Mouse (Mus musculus) kidney, postnatal 36 days (tissue): Measurements from ENCODE around the gene Ppard.
"Not testable (repeated sequence)": the region's sequence is repeated elsewhere in the genome, so short reads cannot be mapped to it uniquely, and the experiment has no call there.

Experiments used
- DNase-seq, 2 experiments: peaks; one replicate each; pipeline ENCODE4 v3.0.0; 2021 to 2022; ENCODE audit warnings: mixed read lengths in 2 of 2

Ppard gene

DNA sequence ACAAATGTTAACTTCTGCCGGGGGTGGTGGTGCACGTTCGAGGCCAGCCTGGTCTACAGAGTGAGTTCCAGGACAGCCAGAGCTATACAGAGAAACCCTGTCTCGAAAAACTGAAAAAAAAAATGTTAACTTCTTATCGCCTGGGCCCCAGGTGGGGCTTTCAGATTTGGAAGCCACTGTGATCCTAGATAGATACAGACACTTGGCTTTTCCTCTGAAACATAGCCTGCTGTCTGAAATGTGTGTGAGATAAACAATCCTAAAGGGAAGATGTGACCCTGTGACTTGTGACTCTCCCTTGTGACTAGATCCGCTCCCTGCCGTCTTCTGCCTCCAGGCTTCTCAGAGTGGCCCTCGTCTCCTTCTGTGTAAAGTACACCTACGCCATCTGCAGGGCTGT, 85.2 kb downstream of the Ppard start:
- no peak for DNase-seq

DNA sequence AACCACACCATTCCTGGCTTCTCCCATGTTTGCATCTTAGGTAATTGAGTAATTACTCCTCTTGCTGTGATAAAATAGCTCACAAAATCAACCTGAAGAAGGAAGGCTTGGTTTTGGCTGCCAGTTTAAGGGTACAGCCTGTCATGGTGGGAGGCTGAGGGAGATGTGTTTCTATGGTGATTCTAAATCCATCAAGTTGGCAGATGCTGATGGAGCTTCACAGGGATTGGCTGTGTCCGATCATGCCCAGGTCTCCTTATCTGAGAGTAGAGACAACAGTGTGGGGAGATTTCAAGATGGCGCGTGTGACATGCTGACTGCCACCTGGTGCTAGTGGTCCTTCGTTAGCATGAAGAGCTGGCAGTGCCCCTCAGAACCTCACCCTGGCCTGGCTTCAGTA, 89.2 kb downstream of the Ppard start:
- DNase-seq, result no peak

DNA sequence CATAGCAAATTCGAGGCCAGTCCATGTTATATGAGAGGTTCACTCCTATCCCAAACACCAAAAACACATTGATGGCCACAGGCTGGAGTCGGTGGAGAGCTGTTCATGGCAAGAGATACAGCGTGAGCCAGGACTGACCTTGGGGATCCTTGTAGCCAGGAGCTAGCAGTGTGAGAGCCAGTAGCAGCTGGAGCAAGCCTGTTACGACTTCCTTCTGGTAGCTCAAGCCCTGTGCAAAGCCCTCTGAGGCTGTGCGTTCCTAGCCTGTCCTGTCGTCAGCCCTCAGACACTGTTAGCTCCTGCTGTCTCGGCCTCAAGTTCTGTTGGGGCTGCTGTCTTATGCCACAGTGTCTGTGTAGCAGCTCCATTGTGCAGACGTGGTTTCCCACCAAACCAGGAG, 91.3 kb downstream of the Ppard start:
- no peak for DNase-seq

DNA sequence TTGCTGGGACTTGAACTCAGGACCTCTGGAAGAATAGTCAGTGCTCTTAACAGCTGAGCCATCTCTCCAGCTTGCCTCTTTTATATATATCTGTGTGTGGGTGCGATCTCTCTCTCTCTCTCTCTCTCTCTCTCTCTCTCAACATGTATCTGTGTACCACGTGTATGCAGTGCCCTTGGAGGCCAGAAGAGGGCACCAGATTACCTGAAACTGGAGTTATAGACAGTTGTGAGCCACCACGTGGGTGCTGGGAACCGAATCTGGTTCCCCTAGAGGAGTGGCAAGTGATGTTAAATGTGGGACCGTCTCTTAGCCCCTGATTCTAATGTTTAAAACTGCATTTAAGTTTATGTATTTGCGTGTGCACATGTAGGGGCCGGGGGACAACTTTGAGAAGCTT, 91.9 kb downstream of the Ppard start:
- not testable (repeated sequence) for DNase-seq

DNA sequence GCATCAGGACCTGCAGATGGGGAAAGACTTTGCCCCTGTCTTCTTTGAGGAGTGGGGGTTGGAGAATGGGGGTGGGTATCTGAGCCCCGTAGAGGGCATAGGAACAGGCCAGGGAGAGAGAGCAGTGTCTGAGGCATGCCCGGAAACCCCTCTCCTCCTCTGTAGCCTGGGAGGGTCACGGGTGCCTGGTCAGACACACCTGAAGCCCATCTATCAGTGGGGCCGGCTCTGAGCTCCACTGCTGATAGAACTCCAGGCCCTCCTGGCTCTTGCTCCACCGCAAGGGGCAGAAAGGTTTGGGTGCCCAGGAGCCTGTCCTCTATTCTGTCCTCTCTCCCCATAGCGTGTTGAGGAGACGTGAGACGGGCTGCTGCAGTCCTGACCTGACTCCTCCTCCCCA, 93.3 kb downstream of the Ppard start:
- DNase-seq, result no peak

DNA sequence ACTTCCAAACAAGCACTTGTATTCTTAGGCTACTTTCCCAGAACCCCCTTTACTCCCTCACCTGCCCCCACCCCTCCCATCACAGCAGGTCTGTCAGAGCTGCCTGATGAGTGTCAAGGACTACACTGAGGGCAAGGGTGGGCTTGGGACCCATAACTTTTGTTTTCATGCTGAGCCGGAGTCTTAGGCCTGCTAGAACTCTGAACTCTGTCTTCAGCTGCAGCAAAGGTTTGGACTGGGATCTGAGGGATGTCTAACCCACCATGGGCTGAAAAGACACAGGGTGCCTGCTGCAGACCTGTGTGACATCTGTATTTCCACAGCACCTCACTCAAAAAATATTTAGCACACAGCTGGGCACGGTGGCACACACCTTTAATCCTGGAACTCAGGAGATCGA, 94.5 kb downstream of the Ppard start:
- no peak for DNase-seq

DNA sequence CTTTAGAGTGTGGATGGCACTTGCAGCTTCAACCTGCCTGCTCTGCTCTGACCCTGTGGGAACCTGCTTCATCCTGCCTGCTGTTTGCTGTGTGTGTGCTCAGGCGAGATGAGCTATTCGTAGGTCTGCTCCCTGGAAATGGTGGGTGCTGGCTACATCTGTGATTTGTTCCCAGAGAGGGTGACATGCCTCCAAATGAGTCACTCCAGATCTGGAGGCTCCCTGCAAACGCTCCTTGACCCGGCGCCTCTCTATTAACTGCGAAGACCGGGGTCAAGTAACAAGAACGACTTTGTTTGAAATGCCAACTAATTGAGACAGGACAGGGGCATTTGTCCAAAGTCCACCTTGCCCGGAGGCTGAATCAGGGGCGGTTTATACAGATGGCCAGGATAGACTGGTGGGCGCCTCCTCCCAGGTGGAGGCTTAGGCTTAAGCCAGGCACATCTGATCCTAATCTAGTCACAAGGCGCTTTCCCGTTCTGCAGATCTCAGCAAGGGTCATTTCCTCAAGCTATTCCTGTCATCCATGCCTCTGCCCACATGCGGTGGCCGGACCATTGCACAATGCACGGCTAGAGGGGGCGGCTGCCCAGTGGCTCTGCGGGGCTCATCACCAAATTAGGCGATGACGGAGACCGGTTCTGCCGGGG, 95.3 kb downstream of the Ppard start:
- DNase-seq, result peak; percentile 68 to 71

DNA sequence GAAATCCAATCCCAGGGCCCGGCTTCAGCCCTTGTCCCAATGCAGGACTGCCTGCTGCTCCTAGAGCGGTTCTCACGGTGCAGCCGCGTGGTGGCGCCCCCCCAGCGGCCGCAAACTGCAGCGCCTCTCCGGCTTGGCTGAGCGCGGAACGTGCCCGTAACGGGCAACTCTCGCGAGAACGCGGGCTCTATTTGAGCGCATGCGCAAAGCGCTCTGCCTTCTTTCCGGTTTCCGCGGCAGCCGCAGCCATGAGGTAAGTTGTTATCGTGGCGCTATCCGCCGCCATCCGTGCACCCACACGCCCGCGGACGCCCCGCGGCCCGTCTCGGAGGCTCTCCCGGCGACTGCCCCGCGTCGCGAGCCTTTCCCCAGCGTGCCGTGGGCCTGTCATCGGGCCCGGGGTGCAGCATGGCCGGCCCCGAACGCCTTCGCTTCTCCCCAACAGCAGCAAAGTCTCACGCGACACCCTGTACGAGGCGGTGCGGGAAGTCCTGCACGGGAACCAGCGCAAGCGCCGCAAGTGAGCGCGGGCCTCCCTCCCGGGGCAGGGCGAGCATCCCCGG, 95.9 kb downstream of the Ppard start, which contains the start of gene Rpl10a:
Gene Rpl10a (plus strand): TSS at position 106 of the 563 bp plus-strand sequence.
- peak; percentile 96 to 99 for DNase-seq

DNA sequence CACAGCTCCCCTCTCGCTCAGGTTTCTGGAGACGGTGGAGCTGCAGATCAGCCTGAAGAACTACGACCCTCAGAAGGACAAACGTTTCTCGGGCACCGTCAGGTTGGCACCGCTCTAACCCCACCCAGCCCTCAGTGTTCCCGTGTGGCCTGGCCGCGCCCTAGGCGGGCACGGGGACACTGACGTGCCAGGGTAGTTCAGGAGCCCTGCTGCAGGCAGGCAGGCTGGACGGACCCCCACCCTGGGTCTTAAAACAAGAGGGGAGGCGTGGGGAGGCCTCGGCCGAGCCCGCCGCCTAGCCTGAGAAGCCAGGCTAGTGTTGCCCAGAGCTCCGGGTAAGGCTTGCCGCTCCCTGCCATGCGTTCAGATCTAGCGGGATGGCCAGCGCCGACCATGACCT, 96.4 kb downstream of the Ppard start:
- DNase-seq, result peak in 1 of 2 experiments; percentile 39

DNA sequence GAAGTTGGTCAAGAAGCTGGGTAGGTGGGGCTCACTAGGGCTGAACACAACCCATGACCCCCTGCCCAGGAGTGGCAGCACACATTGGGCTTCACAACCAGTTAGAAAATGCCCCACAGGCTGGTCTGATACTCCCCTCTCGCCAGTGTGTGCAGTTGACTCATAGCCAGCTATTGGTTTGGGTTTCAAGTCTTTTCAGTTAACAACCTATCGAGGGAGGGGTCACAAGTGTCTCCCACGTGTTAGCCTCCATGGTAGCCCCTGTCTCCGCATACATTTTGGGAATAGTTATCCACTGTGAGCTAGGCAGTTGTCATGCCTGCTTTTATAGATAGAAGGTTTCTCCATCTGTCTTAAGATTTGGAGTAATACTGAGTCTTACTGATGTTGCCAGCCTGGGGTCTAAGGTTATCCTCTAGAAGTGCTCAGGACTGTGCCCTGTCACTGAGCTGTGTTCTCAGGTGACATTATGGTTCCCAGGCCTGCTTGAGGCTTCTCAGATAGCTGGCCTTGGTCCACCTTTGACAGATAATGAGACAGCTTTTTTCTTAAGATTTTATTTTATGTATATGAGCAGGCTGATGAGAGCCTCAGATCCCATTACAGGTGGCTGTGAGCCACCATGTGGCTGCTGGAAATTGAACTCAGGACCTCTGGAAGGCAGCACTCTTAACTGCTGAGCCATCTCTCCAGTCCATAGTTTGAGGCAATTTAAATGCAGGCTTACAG, 97.2 kb downstream of the Ppard start:
- no peak for DNase-seq

DNA sequence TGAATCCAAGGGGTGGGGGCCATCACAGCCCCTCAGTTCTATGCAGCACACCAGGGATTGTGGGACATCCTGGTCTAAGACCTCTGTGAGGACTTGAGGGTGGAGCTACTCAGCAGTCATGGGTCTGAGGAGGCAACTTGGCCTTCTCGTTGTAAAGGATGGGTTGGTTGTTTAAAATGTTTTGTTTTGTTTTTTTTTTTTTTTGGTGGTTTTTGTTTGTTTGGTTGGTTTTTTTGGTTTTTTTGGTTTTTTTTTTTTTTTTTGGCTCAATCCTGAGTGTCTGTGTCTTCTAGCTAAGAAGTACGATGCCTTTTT, 97.7 kb downstream of the Ppard start:
- DNase-seq, result no peak

DNA sequence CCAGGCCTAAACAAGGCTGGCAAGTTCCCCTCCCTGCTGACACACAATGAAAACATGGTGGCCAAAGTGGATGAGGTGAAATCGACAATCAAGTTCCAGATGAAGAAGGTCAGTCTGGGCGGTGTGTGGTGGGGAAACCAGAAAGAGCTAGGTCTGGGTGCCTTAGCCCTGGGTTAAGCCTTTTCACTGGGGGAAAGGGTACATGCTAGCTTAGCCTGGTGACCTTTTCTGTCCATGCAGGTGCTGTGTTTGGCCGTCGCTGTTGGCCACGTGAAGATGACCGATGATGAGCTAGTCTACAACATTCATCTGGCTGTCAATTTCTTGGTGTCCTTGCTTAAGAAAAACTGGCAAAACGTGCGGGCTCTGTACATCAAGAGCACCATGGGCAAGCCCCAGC, 98.1 kb downstream of the Ppard start:
- DNase-seq, result not testable (repeated sequence)

DNA sequence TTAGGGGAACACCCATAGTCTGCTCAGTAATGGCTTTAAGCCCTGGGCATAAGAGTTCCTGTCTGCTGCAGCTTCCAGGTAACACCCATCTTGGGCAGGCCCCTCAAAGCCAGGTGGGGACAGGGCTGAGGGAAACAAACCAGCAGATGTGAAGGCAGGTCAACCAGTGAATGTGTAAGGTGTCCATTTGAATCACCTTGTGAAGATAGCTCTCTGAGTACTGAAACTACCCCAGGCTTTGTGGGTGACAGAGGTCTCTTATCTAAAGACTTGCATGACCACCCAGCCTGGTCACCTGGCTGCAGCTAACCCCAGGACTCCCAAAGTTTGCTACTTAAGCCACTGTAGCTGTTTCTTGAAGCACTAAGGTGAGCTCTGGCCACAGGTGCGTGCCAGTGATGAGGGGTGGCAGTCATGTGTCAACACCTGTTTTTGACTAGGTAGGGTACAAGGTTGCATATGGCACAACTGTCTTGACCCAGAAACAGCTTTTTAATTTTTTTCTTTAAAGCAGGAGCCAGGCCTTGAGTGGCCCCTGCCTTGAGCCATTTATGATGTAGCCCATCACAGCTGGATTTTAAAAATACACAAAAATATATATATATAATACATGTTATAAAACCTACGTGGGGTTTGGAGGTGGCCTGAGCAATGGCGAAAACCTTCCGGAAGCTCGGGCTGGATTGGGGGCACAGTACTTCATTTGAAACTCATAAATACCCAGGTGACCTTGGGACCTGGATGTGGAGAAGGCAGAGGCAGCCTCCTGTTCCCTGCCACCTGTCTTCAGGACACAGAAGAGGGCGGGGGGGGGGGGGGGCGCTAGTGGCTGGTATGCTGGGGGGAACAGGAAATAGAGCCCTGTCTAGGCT, 99.0 kb downstream of the Ppard start:
- no peak for DNase-seq

DNA sequence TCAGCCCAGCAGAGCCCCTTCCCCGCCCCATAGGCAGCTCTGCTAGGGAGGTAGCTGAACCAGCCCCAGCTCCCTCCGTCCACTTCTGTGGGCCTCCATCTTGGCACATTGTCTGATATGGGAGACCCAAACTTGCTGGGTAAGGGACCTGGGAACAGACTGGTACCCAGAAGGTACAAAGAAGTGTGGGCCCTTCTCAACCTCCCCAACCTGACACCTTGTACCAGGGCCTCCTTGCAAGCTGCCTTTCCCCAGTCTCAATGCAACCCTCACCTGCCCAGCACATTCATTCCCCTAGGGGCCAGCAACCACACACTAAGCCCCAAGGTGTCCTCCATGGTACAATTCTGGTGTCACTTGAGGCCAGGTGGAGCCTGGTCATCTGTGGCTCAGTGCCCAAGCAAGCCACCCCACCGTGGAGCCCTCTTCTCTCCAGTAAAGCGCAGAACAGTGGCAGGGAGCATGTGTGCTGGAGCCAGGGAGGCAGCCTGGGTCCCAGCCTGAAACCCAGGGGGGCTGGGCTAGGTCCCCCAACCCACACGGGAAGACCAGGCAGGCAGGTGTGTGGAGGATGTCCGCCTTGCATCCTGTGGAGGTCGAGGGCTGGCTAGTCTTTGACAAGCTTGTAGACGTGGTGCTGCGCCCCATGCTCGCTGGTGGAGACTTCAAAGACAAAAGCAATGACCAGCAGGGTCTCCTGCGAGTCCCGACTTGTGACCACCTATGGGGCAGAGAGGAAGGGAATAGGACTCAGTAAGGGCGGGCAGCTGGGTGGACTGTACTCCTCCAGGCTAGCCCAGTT, 99.8 kb downstream of the Ppard start:
- no peak for DNase-seq

DNA sequence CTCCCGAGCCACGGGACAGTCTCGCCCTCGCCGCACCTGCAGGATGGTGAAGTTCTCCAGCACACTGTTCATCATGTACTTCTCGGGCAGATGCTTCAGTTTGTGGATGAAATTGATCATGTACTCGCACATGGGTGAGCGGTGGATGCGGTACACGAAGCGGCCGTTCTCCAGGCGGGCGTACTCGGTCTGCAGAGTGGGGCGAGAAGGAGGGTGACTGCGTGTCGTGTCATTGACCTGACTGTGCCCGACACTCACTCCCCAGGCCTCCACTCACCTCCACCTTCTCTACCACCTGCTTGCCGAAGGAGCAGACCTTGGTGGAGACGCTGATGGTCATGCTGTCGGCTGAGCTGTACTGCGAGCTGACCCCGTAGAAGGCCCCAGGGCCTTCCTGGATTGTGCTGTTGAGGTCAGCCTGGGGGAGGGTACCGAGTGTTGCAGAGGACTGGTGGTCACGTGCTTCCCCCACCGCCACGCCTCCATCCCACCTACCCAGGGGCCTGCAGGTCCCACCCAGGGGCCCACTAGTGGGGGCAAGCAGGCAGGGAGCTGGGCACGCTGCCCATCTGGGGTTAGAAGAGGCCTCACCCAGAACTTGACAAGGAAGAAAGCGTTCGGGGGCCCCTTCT, 100.5 kb downstream of the Ppard start:
- DNase-seq, result no peak

DNA sequence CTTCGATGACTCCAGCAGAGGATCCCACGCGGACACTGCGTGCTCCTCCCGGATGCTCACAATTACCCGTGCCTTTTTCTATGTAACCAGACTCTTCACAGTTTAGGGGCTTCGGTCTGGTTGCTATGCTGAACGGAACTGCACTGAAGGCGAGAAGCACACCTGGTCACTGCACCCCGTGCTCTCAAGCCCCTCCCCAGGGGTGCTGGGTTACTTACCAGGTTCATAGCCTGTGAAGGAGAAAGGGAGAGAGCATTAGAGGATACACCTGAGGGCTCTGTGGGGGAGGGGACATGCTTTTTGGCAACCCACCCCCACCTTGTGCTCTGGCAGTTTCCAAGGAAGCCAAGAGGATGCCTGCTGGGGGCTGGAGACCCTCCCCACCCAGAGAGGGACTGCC, 102.8 kb downstream of the Ppard start:
- no peak for DNase-seq

DNA sequence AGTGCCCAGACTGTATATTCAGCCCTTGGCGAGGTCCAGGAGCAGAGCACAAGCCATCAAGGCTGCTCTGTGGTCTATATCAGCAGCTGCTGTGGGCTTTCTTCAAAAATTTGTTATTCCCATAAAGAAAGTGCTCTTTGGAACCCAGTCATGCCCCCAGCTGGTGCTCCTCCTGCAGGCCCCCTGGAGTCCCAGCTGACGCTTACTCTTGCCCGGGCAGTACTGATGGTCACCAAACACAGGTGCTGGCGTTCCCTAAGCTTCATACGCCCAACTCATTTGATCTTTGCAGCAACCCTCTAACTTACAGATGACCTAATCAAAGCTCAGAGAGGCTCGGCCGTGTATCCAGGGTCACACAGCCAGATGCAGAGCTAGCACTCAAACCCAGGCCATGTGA, 105.0 kb downstream of the Ppard start:
- no peak for DNase-seq

DNA sequence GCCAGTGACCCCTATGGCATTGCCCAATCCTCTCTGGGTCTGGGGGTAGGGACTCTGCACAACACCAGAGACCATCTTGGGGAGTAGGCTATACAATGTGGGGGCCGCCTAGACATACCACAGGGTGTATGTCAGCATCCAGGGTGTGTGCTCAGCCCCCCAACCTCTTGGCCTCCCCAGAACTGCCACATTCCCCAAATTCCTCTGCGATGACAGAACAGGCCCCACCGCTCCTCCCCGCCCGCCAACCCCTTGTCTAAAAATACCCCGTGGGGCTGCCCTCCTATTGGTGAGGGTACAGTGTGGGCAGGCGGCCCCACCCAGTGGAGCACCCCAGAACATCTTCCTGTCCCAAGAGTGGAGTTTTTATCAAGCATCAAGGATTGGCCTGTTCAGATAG, 108.1 kb downstream of the Ppard start:
- DNase-seq, result no peak

DNA sequence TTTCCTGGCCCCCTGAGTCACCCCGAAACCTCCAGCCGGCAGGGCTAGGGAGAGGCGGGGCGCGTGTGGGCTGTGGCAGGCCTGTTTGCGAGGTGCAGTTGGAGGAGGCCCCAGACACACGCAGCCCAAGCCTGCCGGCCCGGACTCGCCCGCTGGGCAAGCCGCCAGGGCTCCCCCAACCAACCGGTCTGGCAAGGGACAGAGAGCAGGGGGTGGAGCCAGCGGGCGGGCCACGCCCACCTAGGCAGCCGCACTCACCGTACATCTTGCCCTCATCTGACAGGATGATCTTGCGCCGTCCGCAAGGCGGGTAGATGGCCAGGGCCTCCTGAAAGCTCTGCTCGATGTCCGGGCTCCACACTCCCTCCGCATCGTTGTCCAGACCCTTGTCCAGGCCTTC, 108.6 kb downstream of the Ppard start:
- DNase-seq, result peak; percentile 96 to 98

DNA sequence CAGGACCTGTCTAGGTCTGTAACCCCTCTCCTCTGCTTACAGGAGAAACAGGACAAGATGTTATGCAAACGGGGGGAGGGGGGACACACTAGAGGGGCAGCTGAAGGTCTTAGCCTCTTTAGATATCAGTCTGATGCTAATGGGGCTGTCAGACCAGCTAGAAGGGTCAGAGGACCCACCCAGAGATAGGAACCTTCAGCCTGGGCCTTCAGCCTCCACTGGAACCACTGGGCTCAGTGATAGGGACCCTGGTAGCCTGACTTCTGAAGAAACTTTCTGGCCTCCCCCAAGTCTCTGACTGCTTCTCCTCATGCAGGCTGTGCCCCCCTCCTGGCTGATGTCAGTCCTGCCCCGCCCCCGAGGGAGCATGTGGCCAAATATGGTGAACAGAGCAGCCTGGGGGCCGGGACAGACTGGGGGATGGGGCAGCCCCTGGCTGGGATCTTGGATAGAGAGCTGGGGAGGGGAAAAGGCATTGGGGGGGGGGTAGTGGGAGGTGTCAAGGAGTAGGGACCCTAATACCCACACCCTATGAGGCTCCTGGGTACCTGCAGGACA, 111.6 kb downstream of the Ppard start:
- DNase-seq, result peak in 1 of 2 experiments; percentile 45

DNA sequence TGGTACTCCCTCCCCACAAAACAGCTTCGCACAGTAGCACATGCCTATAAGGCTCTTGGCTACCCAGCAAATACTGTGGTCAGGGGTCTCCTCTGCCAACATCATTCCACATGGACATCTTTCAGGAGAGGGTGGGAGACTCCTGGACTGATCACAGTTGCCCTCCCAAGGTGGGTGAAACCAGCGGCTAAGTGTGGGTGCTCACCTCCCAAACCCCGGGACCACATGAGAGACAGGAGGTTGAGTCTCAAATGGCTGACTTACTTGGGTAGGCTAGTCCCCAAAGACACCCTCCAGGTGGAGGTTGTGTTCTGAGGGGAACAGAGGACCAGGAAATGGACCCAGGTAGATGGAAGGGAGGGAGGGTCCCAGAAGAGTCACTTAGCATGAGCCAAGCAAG, 112.2 kb downstream of the Ppard start:
- no peak for DNase-seq

DNA sequence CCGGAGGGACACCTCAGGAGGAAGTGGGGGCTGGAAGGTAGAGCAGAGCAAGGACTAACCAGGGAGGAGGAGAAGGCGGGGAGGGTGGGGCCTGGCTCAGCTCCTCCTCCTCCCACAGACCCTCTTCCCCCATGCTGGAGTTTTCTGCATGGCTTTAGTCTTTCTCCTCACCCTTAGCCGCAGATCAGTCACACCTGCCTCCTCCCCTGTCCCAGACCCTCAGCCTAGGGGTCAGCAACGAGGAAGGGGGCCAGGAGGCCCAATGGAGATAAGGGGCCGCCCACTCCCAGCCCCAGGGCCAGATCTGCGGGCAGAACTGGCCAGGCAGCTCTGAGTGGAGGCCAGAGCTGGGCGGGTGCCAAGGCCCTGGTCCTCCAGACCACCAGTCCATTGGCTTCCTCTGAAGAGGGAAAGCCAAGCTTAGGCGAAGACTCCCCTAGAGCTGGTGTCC, 112.8 kb downstream of the Ppard start:
- peak in 1 of 2 experiments; percentile 26 for DNase-seq
